Mouse (Mus musculus): ENCODE data around the gene Hspa1b.

DNA sequence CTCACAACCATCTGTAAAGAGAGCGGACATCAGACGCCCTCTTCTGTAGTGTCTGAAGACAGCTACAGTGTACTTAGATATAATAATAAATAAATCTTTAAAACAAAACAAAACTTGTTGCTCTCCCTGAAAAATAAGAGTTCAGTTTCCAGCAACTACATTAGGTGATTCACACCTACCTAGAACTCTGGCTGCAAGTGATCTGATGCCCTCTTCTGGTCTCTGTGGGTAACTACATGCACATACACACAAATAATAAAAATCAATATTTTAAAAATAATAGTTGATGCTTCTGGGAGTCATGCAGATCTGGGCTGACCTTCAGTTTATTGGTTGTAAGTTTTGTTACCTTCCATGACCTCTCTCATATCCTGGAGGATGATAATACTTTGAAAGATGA, 25.2 kb upstream of the Hspa1b start:
- TF ChIP-seq CTCF (conservative IDR thresholded peaks at IDR 0.05; ENCODE audit: insufficient read depth, insufficient read length, low read depth, low read length) (no peak), POLR2A (IDR thresholded peaks at IDR 0.05; ENCODE audit: low read depth, low read length) (no peak)

Data from kidney, adult 2 months (tissue).